Mouse (Mus musculus) heart, postnatal 25 days (tissue): Measurements from ENCODE around the gene Acpp. TPM values are rescaled to one million over a fixed set of nuclear protein-coding genes. Genes with fewer than 3 reads are reported as not detected.

Experiments
- DNase-seq: peaks from one replicate; pipeline ENCODE4 v3.0.0; 2022; ENCODE audit warnings: low spot score
- intact Hi-C: fragments of 180-260 bp; cut with DNase I; formaldehyde crosslinking; loops from one replicate; pipeline ENCODE4 v1.15.1; 2025
- total RNA-seq, 2 experiments: library from RNA; stranded (reverse); gene quantifications; 2 replicates each; pipeline ENCODE4 v1.2.3; 2021

Acpp gene
- total RNA-seq, 2 experiments from 2014 or later: not detected

DNA sequence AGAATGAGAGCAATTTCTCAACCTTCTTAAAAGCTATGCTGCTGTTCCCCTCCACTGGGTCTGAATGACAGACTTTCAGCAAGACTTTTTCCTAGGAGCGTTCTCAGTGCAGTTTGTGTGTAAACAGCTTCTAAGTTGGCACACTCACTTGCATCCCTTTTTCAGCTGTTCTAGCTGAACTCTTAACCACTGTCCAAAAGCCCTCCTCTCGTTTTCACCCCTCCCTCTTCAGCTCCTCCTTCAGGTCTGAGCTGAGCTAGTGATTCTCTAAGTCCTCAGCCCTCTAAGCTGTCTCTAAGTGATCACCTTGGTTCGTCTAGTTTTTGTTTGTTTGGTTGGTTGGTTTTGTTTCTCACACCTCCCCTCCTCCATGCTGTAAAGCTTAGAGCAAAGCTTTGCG is 77.2 kb downstream of the Acpp start:
- no peak for DNase-seq
- intact Hi-C loops: no loop called here

GRCm38 (mm10) chr9:104256085-104256484 is 81.5 kb downstream of the Acpp start:
- intact Hi-C loops: no loop called here

DNA sequence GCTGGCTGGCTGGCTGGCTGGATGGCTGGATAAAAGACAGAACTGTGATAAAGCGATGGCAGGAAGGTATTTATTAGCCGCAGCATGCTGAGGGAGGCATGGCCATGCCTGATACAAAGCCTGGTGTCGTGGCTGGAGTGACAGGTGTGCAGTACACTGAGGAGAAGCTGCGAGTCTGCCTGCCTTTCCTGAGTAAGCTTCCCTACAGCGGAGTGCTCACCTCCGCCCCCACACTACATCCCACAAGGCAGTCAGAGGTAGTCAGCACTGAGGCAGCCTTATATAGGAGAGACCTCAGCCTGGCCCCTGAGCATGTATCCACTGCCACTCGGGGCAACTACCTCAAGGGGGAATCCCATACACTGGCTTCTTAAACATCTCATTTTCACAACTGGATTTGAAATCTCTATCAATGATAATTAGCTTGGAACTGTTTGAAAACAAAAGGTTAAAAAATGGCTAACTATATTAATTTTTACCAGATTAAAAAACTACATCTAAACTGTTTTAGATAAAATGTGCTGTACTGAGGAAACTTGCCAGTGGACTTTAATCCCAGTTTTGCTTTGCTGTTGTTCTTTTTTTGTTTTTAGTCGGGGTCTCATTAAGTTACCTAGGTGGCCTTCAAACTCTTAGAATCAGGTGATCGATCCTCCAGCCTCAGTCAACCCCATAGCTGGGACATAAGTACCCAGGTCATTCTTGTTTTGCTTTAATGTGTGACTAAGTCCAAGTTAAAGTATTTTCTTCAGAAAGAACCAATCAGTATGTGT is 83.0 kb downstream of the Acpp start:
- no peak for DNase-seq
- intact Hi-C loops: no loop called here

More at GRCm38 (mm10) chr9:104256085-104256484, 81.5 kb downstream of the Acpp start:
- no peak for DNase-seq

- intact Hi-C loops: no loop called here
- no peak for DNase-seq
These were observed 84.9 kb downstream of the Acpp start for GRCm38 (mm10) chr9:104252637-104253036.

DNA sequence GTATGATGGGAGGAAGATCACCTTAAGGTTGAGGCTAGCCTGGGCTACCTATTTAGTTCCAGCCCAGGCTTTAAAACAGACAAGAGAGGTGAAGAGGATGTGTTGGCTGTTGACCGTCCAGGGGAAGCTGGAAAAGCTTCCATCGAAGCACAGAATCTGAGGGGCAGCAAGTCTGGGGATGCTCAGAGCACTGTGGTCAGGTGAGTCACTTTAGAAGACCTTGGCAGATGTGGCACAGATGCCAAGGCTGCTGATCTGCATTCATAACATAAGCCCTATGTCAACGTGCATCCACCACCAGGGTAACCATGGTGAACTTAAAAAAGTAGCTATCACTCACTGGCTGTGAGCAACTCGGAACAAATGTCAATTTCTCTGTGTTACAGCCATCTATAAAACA is 85.9 kb downstream of the Acpp start:
- DNase-seq: no peak
- intact Hi-C loops: no loop called here

DNA sequence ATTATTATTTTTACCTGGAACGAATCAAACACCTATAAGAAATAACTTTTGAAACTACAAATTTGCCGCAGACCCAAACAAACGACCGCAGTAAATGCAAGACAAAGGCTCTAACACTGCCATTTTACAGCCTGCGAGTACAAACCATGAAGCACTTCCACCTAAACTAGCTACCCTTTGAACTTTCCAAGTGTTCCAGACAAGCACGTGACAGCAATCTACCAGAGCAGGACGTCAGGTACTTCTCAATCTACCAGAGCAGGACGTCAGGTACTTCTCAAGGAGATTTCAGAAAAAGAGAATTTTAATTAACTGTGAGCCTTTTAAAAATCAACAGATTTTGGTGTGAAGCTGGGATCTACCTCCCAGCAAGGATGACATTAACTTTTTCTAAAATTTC is 86.4 kb downstream of the Acpp start:
- intact Hi-C loops: no loop called here
- DNase-seq: no peak

DNA sequence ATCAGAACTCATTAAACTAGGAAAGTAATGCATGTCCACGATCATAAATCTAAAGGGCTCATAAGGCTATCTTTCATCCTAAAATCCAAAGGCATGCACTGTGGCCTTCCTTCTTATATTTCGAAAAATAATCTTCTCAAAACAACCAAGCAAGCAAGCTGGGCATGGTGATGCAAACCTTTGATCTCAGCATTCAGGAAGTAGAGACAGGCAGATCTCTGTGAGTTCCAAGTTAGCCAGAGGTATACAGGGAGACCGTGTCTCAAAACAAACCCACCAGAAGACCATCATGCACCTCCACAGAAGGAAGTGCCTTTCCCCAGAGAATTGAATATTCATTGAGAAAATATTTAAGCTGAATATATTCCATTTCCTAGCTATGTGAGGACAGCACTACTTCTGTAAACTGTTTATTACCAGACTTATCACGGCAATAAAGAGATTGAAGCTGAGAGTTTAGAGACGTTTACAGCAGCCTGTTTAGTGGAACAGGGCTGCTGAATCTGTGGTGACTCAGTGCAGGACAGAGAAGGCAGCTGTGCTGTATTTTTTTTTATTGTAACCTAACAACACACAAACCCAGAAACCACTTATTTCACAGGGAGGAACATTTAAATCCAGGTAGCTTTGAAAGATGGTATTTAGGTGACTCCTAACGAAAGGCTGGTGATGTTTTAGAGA is 90.1 kb downstream of the Acpp start:
- no peak for DNase-seq
- intact Hi-C loops: no loop called here

GRCm38 (mm10) chr9:104243799-104244466 is 93.6 kb downstream of the Acpp start:
- DNase-seq: no peak
- intact Hi-C loops: no loop called here

DNA sequence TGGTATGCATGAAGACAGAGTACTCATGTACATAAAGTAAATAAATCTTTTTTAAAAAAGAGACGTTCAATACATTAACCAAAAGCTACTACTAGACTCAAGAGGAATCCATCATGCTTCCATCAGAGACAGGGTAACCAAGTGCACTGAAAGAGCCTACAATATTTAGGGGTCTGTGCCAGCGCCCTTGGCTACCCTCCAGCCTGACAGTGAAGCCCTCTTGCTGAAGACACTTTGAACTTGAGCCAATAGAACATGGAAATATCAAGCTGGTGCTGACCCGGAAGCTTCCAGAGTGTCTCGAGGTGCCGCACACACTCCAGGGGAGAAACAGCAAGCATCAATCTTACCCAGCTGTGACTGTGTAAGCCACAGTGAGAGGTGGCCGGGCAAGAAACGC is 97.4 kb downstream of the Acpp start:
- DNase-seq: no peak
- intact Hi-C loops: no loop called here

DNA sequence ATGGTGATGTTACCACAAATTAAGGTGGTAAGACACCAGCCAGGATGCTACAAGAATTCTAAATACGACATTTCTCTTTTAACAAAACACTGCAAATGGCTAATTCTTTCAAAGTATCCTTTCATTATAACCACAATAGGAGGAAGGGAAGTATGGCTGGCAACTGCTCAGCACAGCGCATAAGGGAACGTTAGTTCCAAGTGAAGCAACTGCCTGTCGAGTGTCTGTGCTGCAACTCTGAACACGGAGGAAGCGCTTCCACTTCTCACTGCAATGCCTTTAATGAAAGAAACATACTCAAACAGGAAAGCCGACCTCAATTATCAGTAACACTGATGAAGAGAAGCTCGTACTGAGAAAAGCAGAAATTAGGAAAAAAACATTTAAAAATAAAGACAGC is 98.5 kb downstream of the Acpp start:
- intact Hi-C loops: no loop called here
- DNase-seq: no peak

Other genes starting within 250 kb of the Acpp start
- gene Ackr4, start 210.8 kb downstream of the Acpp start, total RNA-seq: 1 to 10 TPM; 4.2 to 4.8 TPM
- gene Dnajc13, start 74.8 kb downstream of the Acpp start, total RNA-seq: 10 to 100 TPM; 34.0 to 36.3 TPM
- gene Cpne4, start 209.5 kb upstream of the Acpp start, total RNA-seq: under 1 TPM in 1 of 2 experiments, not detected in 1; 0.08 TPM